Mouse (Mus musculus): ENCODE results near the gene Fignl2.

Fignl2 gene

GRCm38 (mm10) chr15:101077813-101078730 lies at the start of gene Fignl2:
Gene Fignl2 (minus strand): TSS chr15:101078567.
- DNase-seq (ENCODE audit: low read depth, low spot score): no peak

- no peak for DNase-seq (ENCODE audit: low read depth, low spot score)
Observed at GRCm38 (mm10) chr15:101126876-101127544, 48.6 kb upstream of the Fignl2 start.

GRCm38 (mm10) chr15:101125561-101125960 lies 47.2 kb upstream of the Fignl2 start:
- no peak for DNase-seq (ENCODE audit: low read depth, low spot score)

- DNase-seq (ENCODE audit: low read depth, low spot score): no peak
Observed at GRCm38 (mm10) chr15:101123202-101123601, 44.8 kb upstream of the Fignl2 start.

GRCm38 (mm10) chr15:101122290-101122589 lies 43.9 kb upstream of the Fignl2 start:
- peak; percentile 79 for DNase-seq (ENCODE audit: low read depth, low spot score)

GRCm38 (mm10) chr15:101121411-101122289 lies 43.3 kb upstream of the Fignl2 start:
- DNase-seq (ENCODE audit: low read depth, low spot score): no peak

- peak; percentile 76 for DNase-seq (ENCODE audit: low read depth, low spot score)
Observed at GRCm38 (mm10) chr15:101118399-101119125, 40.2 kb upstream of the Fignl2 start.

GRCm38 (mm10) chr15:101115511-101116110 lies 37.2 kb upstream of the Fignl2 start, which contains the start of gene Ankrd33:
Gene Ankrd33 (plus strand): TSS chr15:101115755.
- DNase-seq (ENCODE audit: low read depth, low spot score): no peak

GRCm38 (mm10) chr15:101113778-101114177 lies 35.4 kb upstream of the Fignl2 start:
- peak; percentile 60 for DNase-seq (ENCODE audit: low read depth, low spot score)

GRCm38 (mm10) chr15:101113176-101113575 lies 34.8 kb upstream of the Fignl2 start:
- no peak for DNase-seq (ENCODE audit: low read depth, low spot score)

- no peak for DNase-seq (ENCODE audit: low read depth, low spot score)
Observed at GRCm38 (mm10) chr15:101107906-101108671, 29.7 kb upstream of the Fignl2 start.

- peak; percentile 41 for DNase-seq (ENCODE audit: low read depth, low spot score)
Observed at GRCm38 (mm10) chr15:101106011-101106410, 27.6 kb upstream of the Fignl2 start.

- DNase-seq (ENCODE audit: low read depth, low spot score): peak; percentile 74
Observed at GRCm38 (mm10) chr15:101105496-101105994, 27.2 kb upstream of the Fignl2 start.

- DNase-seq (ENCODE audit: low read depth, low spot score): no peak
Observed at GRCm38 (mm10) chr15:101103605-101104304, 25.4 kb upstream of the Fignl2 start.

GRCm38 (mm10) chr15:101100996-101101395 lies 22.6 kb upstream of the Fignl2 start:
- DNase-seq (ENCODE audit: low read depth, low spot score): no peak

- peak; percentile 72 for DNase-seq (ENCODE audit: low read depth, low spot score)
Observed at GRCm38 (mm10) chr15:101097985-101098651, 19.8 kb upstream of the Fignl2 start.

- no peak for DNase-seq (ENCODE audit: low read depth, low spot score)
Observed at GRCm38 (mm10) chr15:101095392-101095791, 17.0 kb upstream of the Fignl2 start.

GRCm38 (mm10) chr15:101094979-101095378 lies 16.6 kb upstream of the Fignl2 start:
- peak; percentile 49 for DNase-seq (ENCODE audit: low read depth, low spot score)

GRCm38 (mm10) chr15:101093988-101094387 lies 15.6 kb upstream of the Fignl2 start:
- DNase-seq (ENCODE audit: low read depth, low spot score): peak; percentile 72
